Mouse (Mus musculus) kidney, embryonic 16.5 days (tissue): ENCODE results near the gene Dmgdh. TPM values are rescaled to one million over a fixed set of nuclear protein-coding genes. Genes with fewer than 3 reads are reported as not detected.

Experiments used
- ATAC-seq: fragments of 200-750 bp; cut with Nextera tagmentation; 2 replicates; pipeline ENCODE4 v1.8.0; 2017; ENCODE audit warnings: moderate TSS enrichment; ENCODE audit not compliant: low FRiP score, low TSS enrichment
- H3K27ac ChIP-seq: fragments of 300-500 bp; sonication (generic); 2 replicates; pipeline ENCODE4 v1.5.1; 2014; ENCODE audit warnings: low read length
- H3K27me3 ChIP-seq: fragments of 300-500 bp; sonication (generic); 2 replicates; pipeline ENCODE4 v1.6.1; 2014; ENCODE audit warnings: low read length, control low read depth, mixed read lengths; ENCODE audit not compliant: insufficient read depth
- H3K36me3 ChIP-seq: fragments of 300-500 bp; sonication (generic); 2 replicates; pipeline ENCODE4 v1.6.1; 2014; ENCODE audit warnings: low read length, control low read depth, mixed read lengths; ENCODE audit not compliant: insufficient read depth
- H3K4me1 ChIP-seq: fragments of 300-500 bp; sonication (generic); 2 replicates; pipeline ENCODE4 v1.6.1; 2014; ENCODE audit warnings: low read length, control low read depth, mixed read lengths; ENCODE audit not compliant: insufficient read depth
- H3K4me2 ChIP-seq: fragments of 300-500 bp; sonication (generic); replicated peaks from 2 replicates; pipeline ENCODE4 v1.6.1; 2014; ENCODE audit warnings: low read depth, low read length
- H3K4me3 ChIP-seq: fragments of 300-500 bp; sonication (generic); 2 replicates; pipeline ENCODE4 v1.5.1; 2014; ENCODE audit warnings: mild to moderate bottlenecking, low read length
- H3K9ac ChIP-seq: fragments of 300-500 bp; sonication (generic); replicated peaks from 2 replicates; pipeline ENCODE4 v1.6.1; 2014; ENCODE audit warnings: low read length
- H3K9me3 ChIP-seq: fragments of 300-500 bp; sonication (generic); 2 replicates; pipeline ENCODE4 v1.6.1; 2016; ENCODE audit warnings: low read length, control low read depth
- WGBS: fragments of 180-500 bp; shearing (Covaris S2); extraction: QIAGEN DNeasy Blood & Tissue Kit; methylation state at CpG from one replicate; pipeline ENCODE4 v1.1.7; 2014; 5-methylcytosine and 5-hydroxymethylcytosine counted together
- polyA plus RNA-seq: library from polyadenylated mRNA; unstranded; fragments of >200 nt; fragmentation: Nextera tagmentation; extraction: Ambion mirVana; gene quantifications from 2 replicates; pipeline ENCODE4 v1.2.1, GENCODE M21; 2015

Gene Dmgdh
- polyA plus RNA-seq, 1 experiment from 2014 or later: 2.6 TPM

GRCm38 (mm10) chr13:93762879-93763278, 88.6 kb downstream of the Dmgdh start:
- 80% methylated on average over 3 of the region's 3 CpGs for WGBS
- Histone ChIP-seq H3K9ac (no peak overlapping the region), H3K4me1 (no peaks in the 10 kb centered on the region), H3K4me3 (no peak overlapping the region), H3K9me3 (no peaks in the 10 kb centered on the region), H3K27me3 (no peaks in the 10 kb centered on the region), H3K4me2 (no peak overlapping the region), H3K27ac (no peak overlapping the region), H3K36me3 (no peaks in the 10 kb centered on the region)
- no peak for ATAC-seq

GRCm38 (mm10) chr13:93764321-93764973, 90.2 kb downstream of the Dmgdh start:
- no peaks in the 10 kb centered on the region for H3K4me1 ChIP-seq
- H3K9ac ChIP-seq: no peak overlapping the region
- no peak overlapping the region for H3K4me2 ChIP-seq
- no peaks in the 10 kb centered on the region for H3K27me3 ChIP-seq
- WGBS: 67% methylated on average over 13 of the region's 13 CpGs
- H3K9me3 ChIP-seq: no peaks in the 10 kb centered on the region
- no peak for ATAC-seq
- no peak overlapping the region for H3K4me3 ChIP-seq
- no peak overlapping the region for H3K27ac ChIP-seq
- H3K36me3 ChIP-seq: no peaks in the 10 kb centered on the region

- peak overlapping the region; percentile 86 for H3K27ac ChIP-seq
- peak overlapping the region; percentile 95 for H3K4me2 ChIP-seq
- peak overlapping the region; percentile 67 for H3K4me3 ChIP-seq
- peaks cover 23% of the 10 kb centered on the region for H3K4me1 ChIP-seq
- H3K9me3 ChIP-seq: no peaks in the 10 kb centered on the region
- peak; percentile 25; the same call in 1 of the 2 replicates for ATAC-seq
- WGBS: 18% methylated on average over 9 of the region's 9 CpGs
- H3K27me3 ChIP-seq: no peaks in the 10 kb centered on the region
- H3K36me3 ChIP-seq: no peaks in the 10 kb centered on the region
- peak overlapping the region; percentile 85 for H3K9ac ChIP-seq
Observed at GRCm38 (mm10) chr13:93771031-93771587, 96.9 kb downstream of the Dmgdh start.

GRCm38 (mm10) chr13:93771588-93772278, 97.5 kb downstream of the Dmgdh start, which contains the start of gene Arsb:
Gene Arsb, plus strand, starts transcription at chr13:93771630.
- H3K9ac ChIP-seq: peak within 1 kb of the TSS; percentile 85
- no peaks in the 10 kb centered on the region for H3K36me3 ChIP-seq
- peak within 1 kb of the TSS; percentile 95 for H3K4me2 ChIP-seq
- peaks cover 23% of the 10 kb centered on the region for H3K4me1 ChIP-seq
- ATAC-seq: peak; percentile 97
- WGBS: under 1% methylated on average over 61 of the region's 66 CpGs
- H3K27me3 ChIP-seq: no peaks in the 10 kb centered on the region
- H3K4me3 ChIP-seq: peak within 1 kb of the TSS; percentile 67
- H3K9me3 ChIP-seq: no peaks in the 10 kb centered on the region
- H3K27ac ChIP-seq: peak within 1 kb of the TSS; percentile 86

- peak overlapping the region; percentile 95 for H3K4me2 ChIP-seq
- H3K9me3 ChIP-seq: no peaks in the 10 kb centered on the region
- ATAC-seq: peak; percentile 67
- H3K4me3 ChIP-seq: peak overlapping the region; percentile 67
- peaks cover 23% of the 10 kb centered on the region for H3K4me1 ChIP-seq
- 28% methylated on average over 8 of the region's 8 CpGs for WGBS
- no peak overlapping the region; the same call in 1 of the 2 replicates for H3K27ac ChIP-seq
- H3K27me3 ChIP-seq: no peaks in the 10 kb centered on the region
- no peaks in the 10 kb centered on the region for H3K36me3 ChIP-seq
- peak overlapping the region; percentile 85 for H3K9ac ChIP-seq
Observed at GRCm38 (mm10) chr13:93772279-93772636, 98.0 kb downstream of the Dmgdh start.

GRCm38 (mm10) chr13:93772861-93773260, 98.6 kb downstream of the Dmgdh start:
- Histone ChIP-seq H3K4me3 (no peak overlapping the region; the same call in 1 of the 2 replicates), H3K27me3 (no peaks in the 10 kb centered on the region), H3K9me3 (no peaks in the 10 kb centered on the region), H3K4me2 (peak overlapping the region; percentile 95), H3K9ac (peak overlapping the region; percentile 85; the same call in 1 of the 2 replicates), H3K36me3 (no peaks in the 10 kb centered on the region), H3K27ac (no peak overlapping the region), H3K4me1 (peaks cover 23% of the 10 kb centered on the region)
- no peak for ATAC-seq
- 46% methylated on average over 7 of the region's 7 CpGs for WGBS

- peaks cover 23% of the 10 kb centered on the region for H3K4me1 ChIP-seq
- no peak overlapping the region for H3K27ac ChIP-seq
- 48% methylated on average over 7 of the region's 7 CpGs for WGBS
- no peak overlapping the region for H3K4me3 ChIP-seq
- H3K9me3 ChIP-seq: no peaks in the 10 kb centered on the region
- no peaks in the 10 kb centered on the region for H3K27me3 ChIP-seq
- H3K36me3 ChIP-seq: no peaks in the 10 kb centered on the region
- no peak overlapping the region for H3K9ac ChIP-seq
- H3K4me2 ChIP-seq: no peak overlapping the region
- no peak for ATAC-seq
Observed at GRCm38 (mm10) chr13:93773704-93774315, 99.6 kb downstream of the Dmgdh start.

GRCm38 (mm10) chr13:93782823-93783222, 108.6 kb downstream of the Dmgdh start:
- H3K9me3 ChIP-seq: no peaks in the 10 kb centered on the region
- WGBS: 81% methylated on average over 5 of the region's 5 CpGs
- peaks cover 5% of the 10 kb centered on the region; the same call in 1 of the 2 replicates for H3K4me1 ChIP-seq
- H3K27ac ChIP-seq: no peak overlapping the region
- H3K9ac ChIP-seq: no peak overlapping the region
- H3K4me2 ChIP-seq: no peak overlapping the region
- no peak overlapping the region for H3K4me3 ChIP-seq
- no peaks in the 10 kb centered on the region for H3K36me3 ChIP-seq
- no peaks in the 10 kb centered on the region for H3K27me3 ChIP-seq
- no peak for ATAC-seq

- WGBS: 69% methylated on average over 3 of the region's 3 CpGs
- Histone ChIP-seq H3K36me3 (no peaks in the 10 kb centered on the region), H3K27ac (no peak overlapping the region), H3K9ac (no peak overlapping the region), H3K4me3 (no peak overlapping the region), H3K4me1 (peaks cover 5% of the 10 kb centered on the region; the same call in 1 of the 2 replicates), H3K27me3 (no peaks in the 10 kb centered on the region), H3K4me2 (no peak overlapping the region), H3K9me3 (no peaks in the 10 kb centered on the region)
- no peak for ATAC-seq
Observed at GRCm38 (mm10) chr13:93785329-93785728, 111.1 kb downstream of the Dmgdh start.
